Mouse (Mus musculus) spleen, adult 2 months (tissue): Measurements from ENCODE around the gene Slc39a13. TPM values are rescaled to one million over a fixed set of nuclear protein-coding genes. Genes with fewer than 3 reads are reported as not detected.

Experiments
- DNase-seq, 2 experiments: peaks; one replicate each; pipeline versions ENCODE4 v3.0.0 to v3.0.0-alpha.2; 2012 to 2021; ENCODE audit warnings: low spot score in 2 of 2, low read depth in 1 of 2
- H3K27ac ChIP-seq: fragments of 200-500 bp; 2 replicates; pipeline ENCODE4 v1.5.1; 2012; ENCODE audit warnings: low read length, inconsistent platforms; ENCODE audit not compliant: insufficient read depth
- H3K27me3 ChIP-seq: fragments of 200-500 bp; 2 replicates; pipeline ENCODE4 v1.6.1; 2012; ENCODE audit warnings: mild to moderate bottlenecking, moderate library complexity, low read length, inconsistent platforms; ENCODE audit not compliant: control insufficient read depth, insufficient read depth
- H3K36me3 ChIP-seq: fragments of 200-500 bp; 2 replicates; pipeline ENCODE4 v1.6.1; 2012; ENCODE audit warnings: mild to moderate bottlenecking, low read length, inconsistent platforms; ENCODE audit not compliant: control insufficient read depth, insufficient read depth
- H3K4me1 ChIP-seq: fragments of 200-500 bp; 2 replicates; pipeline ENCODE4 v1.6.1; 2011; ENCODE audit warnings: inconsistent platforms; ENCODE audit not compliant: control insufficient read depth, insufficient read depth, insufficient read length
- H3K4me3 ChIP-seq: fragments of 200-500 bp; 2 replicates; pipeline ENCODE4 v1.5.1; 2011; ENCODE audit warnings: mild to moderate bottlenecking, inconsistent platforms; ENCODE audit not compliant: insufficient read depth, insufficient read length; ENCODE audit errors: extremely low read depth
- CTCF ChIP-seq: fragments of 200-500 bp; IDR thresholded peaks from 2 replicates; pipeline ENCODE4 v1.5.1; 2011; ENCODE audit warnings: mild to moderate bottlenecking, inconsistent platforms; ENCODE audit not compliant: insufficient read depth, insufficient read length, insufficient replicate concordance; ENCODE audit errors: extremely low read depth
- POLR2A ChIP-seq: fragments of 200-500 bp; IDR thresholded peaks from 2 replicates; pipeline ENCODE4 v1.6.1; 2011; ENCODE audit warnings: low read depth, low read length, inconsistent platforms
- WGBS: fragments of 180-500 bp; shearing (Covaris S2); methylation state at CpG from one replicate; pipeline ENCODE4 v1.1.7; 2018; 5-methylcytosine and 5-hydroxymethylcytosine counted together
- polyA plus RNA-seq: library from polyadenylated mRNA; depleted of rRNA; stranded (reverse); fragments of >200 nt; gene quantifications from 2 replicates; pipeline ENCODE4 v1.2.3, GENCODE M21; 2012; rRNA removed

The Slc39a13 gene
- polyA plus RNA-seq, 1 experiment, result 31.3 TPM

DNA sequence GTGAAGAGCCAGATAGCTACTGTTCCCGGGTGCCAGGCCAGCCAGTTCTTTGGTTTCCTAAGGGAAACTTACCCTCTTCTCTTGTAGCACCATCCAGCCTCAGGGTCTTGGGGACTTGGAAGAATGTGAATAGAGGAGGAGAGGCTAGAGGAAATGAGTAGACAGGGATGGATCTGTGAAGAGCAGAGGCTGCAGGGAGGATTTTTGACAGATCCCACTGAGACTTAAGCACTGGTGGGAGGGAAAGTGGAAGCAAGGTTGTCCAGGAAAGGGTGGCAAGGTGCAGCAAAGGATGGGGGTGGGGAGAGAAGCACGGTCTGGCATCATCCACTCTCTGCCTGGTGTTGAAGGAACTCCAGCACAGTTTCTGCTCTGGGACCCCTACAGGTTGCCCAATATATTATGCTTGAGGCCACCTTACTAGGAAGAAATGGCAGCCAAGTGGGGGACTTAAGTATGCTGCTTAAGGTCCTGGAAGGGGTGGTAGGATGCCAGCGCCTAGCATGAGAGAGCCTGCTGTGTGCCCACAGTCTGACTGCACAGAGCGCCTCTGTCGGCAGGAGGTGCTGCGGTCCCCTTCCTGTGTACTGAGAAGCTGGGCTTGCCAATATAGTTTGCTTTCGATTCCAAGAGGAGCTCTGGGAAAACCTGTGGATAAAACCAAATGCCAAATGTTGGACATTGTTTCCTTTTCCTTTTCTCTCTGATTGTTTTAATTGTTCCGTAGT is 52.0 kb downstream of the Slc39a13 start:
- H3K4me1 ChIP-seq, result peaks cover 2% of the 10 kb centered on the region; the same call in 1 of the 2 replicates
- H3K27ac ChIP-seq, result no peak overlapping the region
- H3K36me3 ChIP-seq, result peaks cover 17% of the 10 kb centered on the region
- no peak for DNase-seq
- no peak overlapping the region for H3K4me3 ChIP-seq
- 87% methylated on average over 8 of the region's 8 CpGs for WGBS
- H3K27me3 ChIP-seq, result no peaks in the 10 kb centered on the region
- TF ChIP-seq CTCF (no peak), POLR2A (no peak)

GRCm38 (mm10) chr2:91015386-91015785 is 54.8 kb downstream of the Slc39a13 start:
- no peak overlapping the region for H3K4me3 ChIP-seq
- H3K27ac ChIP-seq, result no peak overlapping the region
- 93% methylated on average over 4 of the region's 4 CpGs for WGBS
- no peaks in the 10 kb centered on the region for H3K27me3 ChIP-seq
- TF ChIP-seq POLR2A (no peak), CTCF (no peak)
- H3K36me3 ChIP-seq, result peaks cover 32% of the 10 kb centered on the region
- DNase-seq, result no peak
- H3K4me1 ChIP-seq, result peaks cover 3% of the 10 kb centered on the region; the same call in 1 of the 2 replicates

DNA sequence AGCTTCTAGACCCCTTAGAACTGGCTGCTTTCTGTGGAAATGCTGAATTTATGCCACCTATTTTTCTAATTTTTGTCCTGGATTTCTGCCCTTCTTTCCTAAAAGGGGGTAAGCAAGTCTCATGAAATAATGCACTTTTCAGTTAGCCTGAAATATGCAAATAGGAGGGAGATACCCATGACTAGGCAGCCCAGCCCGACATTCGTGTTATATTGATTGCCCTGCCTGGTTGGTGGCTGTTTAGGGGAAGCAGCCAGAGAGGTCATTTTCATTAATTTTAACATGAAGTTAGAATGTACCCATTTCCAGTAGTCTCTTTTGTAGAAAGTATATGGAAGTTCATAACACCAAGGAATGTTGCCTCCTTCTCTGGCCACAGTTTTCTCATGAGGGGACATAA is 56.3 kb downstream of the Slc39a13 start:
- peaks cover 39% of the 10 kb centered on the region for H3K36me3 ChIP-seq
- H3K27me3 ChIP-seq, result no peaks in the 10 kb centered on the region
- peak overlapping the region; percentile 39; the same call in 1 of the 2 replicates for H3K27ac ChIP-seq
- H3K4me3 ChIP-seq, result no peak overlapping the region
- DNase-seq, result peak in 1 of 2 experiments; percentile 22
- H3K4me1 ChIP-seq, result peaks cover 3% of the 10 kb centered on the region; the same call in 1 of the 2 replicates
- no peak for TF ChIP-seq CTCF
- TF ChIP-seq POLR2A, result no peak
- WGBS, result 39% methylated on average over 2 of the region's 2 CpGs

Other genes with a start within 250 kb of the Slc39a13 start
- 18.5 and 21.4 TPM in 2 replicates for gene Mtch2, start 223.3 kb downstream of the Slc39a13 start, polyA plus RNA-seq
- 1.7 and 2.7 TPM in 2 replicates for gene C1qtnf4, start 184.6 kb downstream of the Slc39a13 start, polyA plus RNA-seq
- 11.8 and 12.1 TPM in 2 replicates for gene Kbtbd4, start 165.7 kb downstream of the Slc39a13 start, polyA plus RNA-seq
- 54.7 and 59.7 TPM in 2 replicates for gene Ndufs3, start 165.6 kb downstream of the Slc39a13 start, polyA plus RNA-seq
- 35.3 TPM in 2 replicates for gene Celf1, start 130.0 kb downstream of the Slc39a13 start, polyA plus RNA-seq
- 1.3 and 1.6 TPM in 2 replicates for gene Rapsn, start 34.8 kb downstream of the Slc39a13 start, polyA plus RNA-seq
- 37.0 and 43.3 TPM in 2 replicates for gene Psmc3, start 16.4 kb downstream of the Slc39a13 start, polyA plus RNA-seq
- 199 and 220 TPM in 2 replicates for gene Spi1, start 12.0 kb upstream of the Slc39a13 start, polyA plus RNA-seq
- 0.31 and 0.50 TPM in 2 replicates for gene Mybpc3, start 47.7 kb upstream of the Slc39a13 start, polyA plus RNA-seq
- gene Madd, start 113.4 kb upstream of the Slc39a13 start, polyA plus RNA-seq, result 34.4 and 37.3 TPM in 2 replicates
- 74.4 and 90.0 TPM in 2 replicates for gene Nr1h3, start 132.4 kb upstream of the Slc39a13 start, polyA plus RNA-seq
- 21.4 and 24.6 TPM in 2 replicates for gene Acp2, start 132.5 kb upstream of the Slc39a13 start, polyA plus RNA-seq
- 16.2 and 18.3 TPM in 2 replicates for gene Ddb2, start 166.6 kb upstream of the Slc39a13 start, polyA plus RNA-seq
- 2.2 and 3.8 TPM in 2 replicates for gene Pacsin3, start 185.5 kb upstream of the Slc39a13 start, polyA plus RNA-seq
- gene Arfgap2, start 194.6 kb upstream of the Slc39a13 start, polyA plus RNA-seq, result 32.0 and 32.7 TPM in 2 replicates